Mouse (Mus musculus): ENCODE measurements around the gene Ski. TPM values are rescaled to one million over a fixed set of nuclear protein-coding genes. Genes with fewer than 3 reads are reported as not detected.
A peak's percentile ranks its signal among the peaks of the same experiment; 100 is the strongest.

Ski gene
- polyA plus RNA-seq, 1 experiment from 2014 or later, result 16.2 TPM

DNA sequence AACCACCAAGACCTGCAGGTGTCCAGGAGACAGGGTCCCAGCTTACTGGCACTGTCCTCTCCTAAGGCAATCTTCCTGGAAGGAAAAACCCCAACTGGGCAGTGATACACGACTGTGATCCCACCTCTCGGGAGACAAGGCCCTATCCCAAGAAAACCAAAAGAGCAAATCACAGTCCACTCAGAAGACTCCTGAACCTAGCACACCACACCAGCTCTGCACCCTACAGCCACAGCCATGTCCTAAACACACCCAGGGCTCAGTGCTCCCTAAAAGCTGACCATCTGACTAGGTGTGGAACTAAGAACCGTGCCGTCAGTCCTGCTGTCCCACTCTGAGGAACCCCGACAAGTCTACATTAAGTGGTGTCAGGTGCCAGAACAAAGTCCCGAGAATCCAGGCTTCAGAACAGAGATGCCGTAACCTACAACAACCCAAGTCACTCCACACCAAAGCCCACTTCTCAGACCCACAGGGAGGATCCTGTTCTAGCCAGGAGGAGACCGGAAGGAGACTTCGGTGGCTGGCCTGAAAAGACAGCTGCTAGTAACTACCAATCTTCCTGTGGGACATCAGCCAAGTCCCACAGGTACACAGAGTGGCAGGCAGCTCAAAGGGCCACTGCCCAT lies 4.2 kb downstream of the Ski start:
- DNase-seq (ENCODE audit: low spot score) (no peak), ATAC-seq (no peak)
- H3K4me1 ChIP-seq (ENCODE audit: control insufficient read depth, insufficient read depth, low read length), result peaks cover 71% of the 10 kb centered on the region
- 85% methylated on average over 9 of the region's 9 CpGs for WGBS
- H3K9me3 ChIP-seq (replicated peaks; ENCODE audit: control insufficient read depth, low read length), result no peaks in the 10 kb centered on the region
- no peaks in the 10 kb centered on the region for H3K36me3 ChIP-seq (ENCODE audit: control insufficient read depth, insufficient read depth, low read length)
- peak overlapping the region; percentile 99 for H3K4me2 ChIP-seq (ENCODE audit: low read length)
- H3K27me3 ChIP-seq (replicated peaks; ENCODE audit: control insufficient read depth, insufficient read depth, low read length), result no peaks in the 10 kb centered on the region
- H3K4me3 ChIP-seq (ENCODE audit: low read depth, low read length), result no peak overlapping the region
- H3K27ac ChIP-seq (ENCODE audit: low read depth, low read length), result no peak overlapping the region
- H3K9ac ChIP-seq (ENCODE audit: low read length), result no peak overlapping the region

DNA sequence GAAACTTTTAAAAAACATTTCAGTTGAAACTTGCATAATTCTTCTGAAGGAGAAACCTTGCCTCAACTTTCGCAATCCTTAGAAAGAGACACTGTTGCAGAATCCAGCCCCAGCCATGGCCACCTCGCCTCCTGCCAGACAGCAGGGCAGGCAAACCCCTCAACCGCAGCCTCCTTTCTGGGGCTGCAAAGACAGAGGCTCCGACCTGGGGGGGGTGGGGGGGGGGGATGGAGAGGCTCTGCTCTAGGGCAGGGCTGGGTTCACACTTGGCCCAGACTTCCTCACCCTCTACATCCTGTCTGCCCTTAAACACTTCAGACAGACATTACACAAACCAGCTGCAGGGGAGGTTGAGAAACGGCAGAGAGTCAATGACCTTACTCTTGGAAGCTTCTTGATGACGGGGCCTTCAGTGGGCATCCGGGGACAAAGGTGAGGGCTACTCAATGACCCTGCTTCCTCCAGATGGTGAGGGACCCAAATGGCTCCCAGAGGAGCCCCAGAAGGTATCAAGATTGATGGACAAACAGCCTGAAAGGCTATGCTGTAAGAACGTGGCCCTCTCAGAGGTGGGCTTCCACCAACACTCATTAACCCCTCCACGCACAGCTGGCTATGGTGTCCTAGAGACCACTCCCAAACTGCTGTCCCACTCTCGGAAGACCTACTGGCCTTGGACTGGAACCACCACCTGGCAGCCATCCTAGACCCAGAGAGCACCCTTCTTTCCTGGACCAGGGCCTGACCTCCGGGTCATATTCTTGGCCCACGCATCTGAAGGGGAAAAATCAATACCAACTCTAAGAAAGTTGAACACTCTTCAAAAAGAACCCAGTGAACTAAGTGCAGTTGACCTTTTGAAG lies 4.9 kb downstream of the Ski start:
- WGBS, result 81% methylated on average over 12 of the region's 12 CpGs
- Histone ChIP-seq H3K4me1 (ENCODE audit: control insufficient read depth, insufficient read depth, low read length) (peaks cover 77% of the 10 kb centered on the region), H3K27me3 (replicated peaks; ENCODE audit: control insufficient read depth, insufficient read depth, low read length) (no peaks in the 10 kb centered on the region), H3K27ac (ENCODE audit: low read depth, low read length) (no peak overlapping the region), H3K9me3 (replicated peaks; ENCODE audit: control insufficient read depth, low read length) (no peaks in the 10 kb centered on the region), H3K4me3 (ENCODE audit: low read depth, low read length) (no peak overlapping the region), H3K4me2 (ENCODE audit: low read length) (no peak overlapping the region; the same call in 1 of the 2 replicates), H3K36me3 (ENCODE audit: control insufficient read depth, insufficient read depth, low read length) (no peaks in the 10 kb centered on the region), H3K9ac (ENCODE audit: low read length) (no peak overlapping the region)
- ATAC-seq (no peak), DNase-seq (ENCODE audit: low spot score) (no peak)

DNA sequence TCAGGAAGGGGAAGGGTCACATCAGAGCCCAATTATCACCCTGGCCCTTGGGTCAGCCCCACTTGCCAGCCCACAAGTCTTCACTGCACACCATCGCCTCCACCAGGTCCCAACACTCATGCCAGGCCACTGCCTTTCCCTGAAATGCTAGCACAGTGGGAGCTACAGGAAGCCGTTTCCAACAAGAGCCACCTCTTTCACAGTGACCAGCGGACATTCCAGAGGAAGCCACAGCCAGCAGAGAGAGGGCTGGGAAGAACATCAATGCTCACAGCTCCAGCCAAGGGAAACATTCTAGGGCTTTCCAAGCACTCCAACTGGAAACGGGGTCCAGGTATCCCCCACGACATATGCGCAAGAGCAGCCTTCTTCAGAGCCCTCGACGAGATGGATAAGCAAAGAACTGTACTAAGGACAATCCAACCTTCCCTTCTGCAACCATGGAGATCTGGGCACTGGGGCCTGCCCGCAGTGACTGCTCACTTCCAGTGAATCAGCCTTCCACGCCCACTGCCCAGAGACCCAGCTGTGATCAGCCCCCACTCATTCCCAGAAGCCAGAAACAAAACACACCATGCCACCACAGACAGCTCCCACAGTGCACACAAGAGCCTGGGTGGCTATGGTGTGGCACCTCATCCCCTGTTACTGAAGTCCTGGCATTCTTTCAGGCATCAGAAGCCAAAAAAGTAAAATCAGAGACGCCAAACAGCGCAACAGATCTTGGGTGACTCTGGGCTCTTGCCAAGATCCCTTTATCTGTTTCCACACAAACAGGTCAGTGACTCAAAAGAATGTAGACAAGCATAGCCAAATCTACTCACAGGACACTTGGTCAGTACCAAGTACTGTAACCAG lies 6.4 kb downstream of the Ski start:
- Histone ChIP-seq H3K27ac (ENCODE audit: low read depth, low read length) (no peak overlapping the region), H3K9me3 (replicated peaks; ENCODE audit: control insufficient read depth, low read length) (no peaks in the 10 kb centered on the region), H3K36me3 (ENCODE audit: control insufficient read depth, insufficient read depth, low read length) (no peaks in the 10 kb centered on the region), H3K4me3 (ENCODE audit: low read depth, low read length) (no peak overlapping the region), H3K4me1 (ENCODE audit: control insufficient read depth, insufficient read depth, low read length) (peaks cover 80% of the 10 kb centered on the region), H3K27me3 (replicated peaks; ENCODE audit: control insufficient read depth, insufficient read depth, low read length) (no peaks in the 10 kb centered on the region), H3K9ac (ENCODE audit: low read length) (peak overlapping the region; percentile 5; the same call in 1 of the 2 replicates), H3K4me2 (ENCODE audit: low read length) (peak overlapping the region; percentile 12; the same call in 1 of the 2 replicates)
- ATAC-seq (no peak), DNase-seq (ENCODE audit: low spot score) (no peak)
- 55% methylated on average over 12 of the region's 12 CpGs for WGBS

DNA sequence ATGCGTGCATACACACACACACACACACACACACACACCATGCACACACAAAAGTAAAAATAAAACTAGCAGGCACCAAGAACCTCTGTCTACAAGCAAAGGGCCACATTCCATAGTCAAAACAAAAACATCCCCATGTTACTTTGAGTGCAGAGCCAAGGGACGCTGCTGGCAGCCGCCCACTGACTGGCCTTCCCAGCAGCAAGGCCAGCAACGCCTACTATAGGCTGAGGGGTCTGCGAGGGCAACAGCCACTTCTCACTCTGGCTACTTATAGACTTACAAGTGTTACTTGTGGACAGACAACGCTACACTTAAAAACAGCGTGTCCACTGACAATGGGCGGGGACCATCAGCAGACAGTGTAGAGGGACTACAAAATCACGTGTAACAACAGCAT lies 7.2 kb downstream of the Ski start:
- Histone ChIP-seq H3K27ac (ENCODE audit: low read depth, low read length) (no peak overlapping the region), H3K36me3 (ENCODE audit: control insufficient read depth, insufficient read depth, low read length) (no peaks in the 10 kb centered on the region), H3K9ac (ENCODE audit: low read length) (no peak overlapping the region), H3K9me3 (replicated peaks; ENCODE audit: control insufficient read depth, low read length) (no peaks in the 10 kb centered on the region), H3K27me3 (replicated peaks; ENCODE audit: control insufficient read depth, insufficient read depth, low read length) (no peaks in the 10 kb centered on the region), H3K4me2 (ENCODE audit: low read length) (peak overlapping the region; percentile 12; the same call in 1 of the 2 replicates), H3K4me1 (ENCODE audit: control insufficient read depth, insufficient read depth, low read length) (peaks cover 77% of the 10 kb centered on the region), H3K4me3 (ENCODE audit: low read depth, low read length) (no peak overlapping the region)
- no peak for DNase-seq (ENCODE audit: low spot score)
- no peak for ATAC-seq
- 65% methylated on average over 9 of the region's 9 CpGs for WGBS

DNA sequence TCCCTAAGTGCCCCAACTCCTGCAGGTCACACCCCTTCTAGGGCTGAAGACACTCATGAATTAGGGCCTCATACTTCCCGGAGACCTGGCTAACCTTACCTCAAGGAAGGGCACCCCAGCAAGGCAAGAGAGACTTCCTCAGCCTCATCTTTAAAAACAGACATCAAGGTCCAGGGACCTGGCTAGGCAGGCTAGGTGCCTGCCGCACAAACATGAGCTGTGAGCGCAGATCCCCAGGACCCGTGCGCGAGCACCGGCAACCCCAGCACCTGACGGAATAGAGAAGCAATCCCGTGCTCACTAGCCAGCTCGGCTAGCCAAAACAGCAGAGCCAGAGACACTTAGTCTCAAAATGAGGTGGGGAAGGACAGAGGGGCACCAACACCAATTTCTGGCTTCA lies 7.6 kb downstream of the Ski start:
- ATAC-seq (no peak), DNase-seq (ENCODE audit: low spot score) (no peak)
- H3K4me1 ChIP-seq (ENCODE audit: control insufficient read depth, insufficient read depth, low read length), result peaks cover 73% of the 10 kb centered on the region
- H3K27ac ChIP-seq (ENCODE audit: low read depth, low read length), result no peak overlapping the region
- H3K4me3 ChIP-seq (ENCODE audit: low read depth, low read length), result no peak overlapping the region
- no peaks in the 10 kb centered on the region for H3K9me3 ChIP-seq (replicated peaks; ENCODE audit: control insufficient read depth, low read length)
- no peak overlapping the region for H3K9ac ChIP-seq (ENCODE audit: low read length)
- 65% methylated on average over 10 of the region's 10 CpGs for WGBS
- no peak overlapping the region for H3K4me2 ChIP-seq (ENCODE audit: low read length)
- no peaks in the 10 kb centered on the region for H3K36me3 ChIP-seq (ENCODE audit: control insufficient read depth, insufficient read depth, low read length)
- no peaks in the 10 kb centered on the region for H3K27me3 ChIP-seq (replicated peaks; ENCODE audit: control insufficient read depth, insufficient read depth, low read length)

DNA sequence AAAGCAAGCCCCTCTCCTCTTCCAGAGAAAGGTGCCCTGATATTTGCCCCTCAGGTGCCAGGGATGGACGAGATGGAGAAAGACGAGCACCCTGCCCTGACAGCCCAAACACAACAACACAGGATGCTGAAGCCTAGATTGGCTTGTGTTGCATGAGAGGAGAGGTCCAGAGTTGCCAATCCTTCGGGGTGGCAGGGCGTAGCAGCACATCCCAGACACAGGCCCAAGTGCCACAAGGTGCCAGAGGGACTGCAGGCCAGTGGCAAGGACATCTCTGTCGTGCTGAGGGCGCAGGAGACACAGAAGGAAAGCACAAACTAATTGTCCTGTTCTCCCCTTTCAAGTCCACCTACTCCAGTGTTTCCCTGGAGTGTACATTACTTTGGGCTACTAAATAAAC lies 8.2 kb downstream of the Ski start:
- ATAC-seq, result no peak

DNA sequence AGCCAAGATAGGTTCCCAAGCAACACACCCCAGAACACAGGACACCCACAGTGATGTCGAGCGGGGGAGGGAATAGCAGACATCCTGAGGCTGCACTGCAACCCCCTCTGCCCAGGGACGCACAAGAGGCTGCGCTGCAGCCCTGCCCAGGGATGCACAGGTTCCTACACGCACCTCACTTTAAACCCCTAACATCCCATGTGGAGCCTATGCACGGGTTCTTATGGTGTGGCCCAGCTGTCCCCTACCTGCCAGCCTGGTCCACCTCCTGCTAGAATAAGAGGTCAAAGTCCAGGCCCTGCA lies 8.7 kb downstream of the Ski start:
- Histone ChIP-seq H3K4me3 (ENCODE audit: low read depth, low read length) (no peak overlapping the region), H3K27ac (ENCODE audit: low read depth, low read length) (peak overlapping the region; percentile 44; the same call in 1 of the 2 replicates), H3K9me3 (replicated peaks; ENCODE audit: control insufficient read depth, low read length) (no peaks in the 10 kb centered on the region), H3K27me3 (replicated peaks; ENCODE audit: control insufficient read depth, insufficient read depth, low read length) (no peaks in the 10 kb centered on the region), H3K36me3 (ENCODE audit: control insufficient read depth, insufficient read depth, low read length) (no peaks in the 10 kb centered on the region), H3K9ac (ENCODE audit: low read length) (peak overlapping the region; percentile 32; the same call in 1 of the 2 replicates), H3K4me2 (ENCODE audit: low read length) (peak overlapping the region; percentile 37), H3K4me1 (ENCODE audit: control insufficient read depth, insufficient read depth, low read length) (peaks cover 62% of the 10 kb centered on the region)
- WGBS, result 16% methylated on average over 6 of the region's 6 CpGs
- DNase-seq (ENCODE audit: low spot score) (no peak), ATAC-seq (no peak; the same call in 1 of the 2 replicates)

More for the DNA sequence above, 8.2 kb downstream of the Ski start:
- Histone ChIP-seq H3K9me3 (replicated peaks; ENCODE audit: control insufficient read depth, low read length) (no peaks in the 10 kb centered on the region), H3K27ac (ENCODE audit: low read depth, low read length) (peak overlapping the region; percentile 44; the same call in 1 of the 2 replicates), H3K9ac (ENCODE audit: low read length) (peak overlapping the region; percentile 32; the same call in 1 of the 2 replicates), H3K4me1 (ENCODE audit: control insufficient read depth, insufficient read depth, low read length) (peaks cover 67% of the 10 kb centered on the region), H3K36me3 (ENCODE audit: control insufficient read depth, insufficient read depth, low read length) (no peaks in the 10 kb centered on the region), H3K4me2 (ENCODE audit: low read length) (peak overlapping the region; percentile 37), H3K27me3 (replicated peaks; ENCODE audit: control insufficient read depth, insufficient read depth, low read length) (no peaks in the 10 kb centered on the region), H3K4me3 (ENCODE audit: low read depth, low read length) (no peak overlapping the region)
- no peak for DNase-seq (ENCODE audit: low spot score)
- 48% methylated on average over 6 of the region's 6 CpGs for WGBS

DNA sequence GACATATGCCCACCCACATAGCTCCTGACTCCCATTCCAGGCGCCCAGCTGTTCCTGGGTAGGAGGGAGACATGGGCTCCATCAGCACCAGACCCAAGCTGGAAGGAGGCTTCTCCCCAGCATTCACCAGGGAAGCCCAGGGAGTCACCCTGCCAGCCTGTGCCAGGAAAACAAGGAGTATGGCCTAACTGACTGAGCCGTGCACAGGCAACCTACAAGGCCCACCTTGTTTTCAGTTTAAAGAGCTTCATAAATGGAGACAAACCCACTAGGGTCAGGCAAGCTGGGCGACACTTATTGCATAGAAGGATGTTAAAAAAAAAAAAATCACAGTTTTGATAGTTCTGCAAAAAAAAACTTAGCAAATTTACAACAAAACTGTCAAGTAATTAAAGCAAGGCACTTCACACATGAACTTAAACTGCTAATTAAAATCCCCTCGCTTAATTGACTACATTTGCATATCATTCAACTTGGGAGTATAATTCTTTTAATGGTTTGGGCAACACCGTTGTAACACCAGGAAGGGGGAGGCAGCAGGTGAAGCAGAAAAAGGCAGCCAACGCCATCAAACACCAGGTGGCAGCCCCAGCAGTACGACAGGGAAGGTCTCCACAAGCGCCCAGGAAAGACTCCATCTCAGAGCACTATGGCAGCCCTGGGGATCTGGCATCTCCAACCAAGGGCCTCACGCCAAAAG lies 9.2 kb downstream of the Ski start:
- Histone ChIP-seq H3K4me3 (ENCODE audit: low read depth, low read length) (no peak overlapping the region), H3K36me3 (ENCODE audit: control insufficient read depth, insufficient read depth, low read length) (no peaks in the 10 kb centered on the region), H3K4me1 (ENCODE audit: control insufficient read depth, insufficient read depth, low read length) (peaks cover 59% of the 10 kb centered on the region), H3K4me2 (ENCODE audit: low read length) (peak overlapping the region; percentile 37), H3K9ac (ENCODE audit: low read length) (peak overlapping the region; percentile 32; the same call in 1 of the 2 replicates), H3K27me3 (replicated peaks; ENCODE audit: control insufficient read depth, insufficient read depth, low read length) (no peaks in the 10 kb centered on the region), H3K9me3 (replicated peaks; ENCODE audit: control insufficient read depth, low read length) (no peaks in the 10 kb centered on the region), H3K27ac (ENCODE audit: low read depth, low read length) (peak overlapping the region; percentile 44; the same call in 1 of the 2 replicates)
- WGBS, result 13% methylated on average over 9 of the region's 9 CpGs
- ATAC-seq (peak; percentile 87), DNase-seq (ENCODE audit: low spot score) (peak; percentile 93)

Data from forebrain, embryonic 14.5 days (tissue).